Mouse (Mus musculus): ENCODE data around the gene Neb. TPM values are rescaled to one million over a fixed set of nuclear protein-coding genes. Genes with fewer than 3 reads are reported as not detected.
"Not testable (repeated sequence)": the region's sequence is repeated elsewhere in the genome, so short reads cannot be mapped to it uniquely, and the experiment has no call there.

Gene Neb
- polyA plus RNA-seq, 2 experiments: 0.13 to 0.18 TPM

GRCm38 (mm10) chr2:52153064-52153463 lies 225.2 kb downstream of the Neb start:
- ATAC-seq (ENCODE audit: insufficient read depth): no peak
- Histone ChIP-seq H3K4me2 (ENCODE audit: low read depth) (no peak overlapping the region), H3K4me1 (replicated peaks; ENCODE audit: control insufficient read depth in 2 of 2, insufficient read depth in 2 of 2, low read length in 1 of 2) (no peaks in the 10 kb centered on the region), H3K9me3 (ENCODE audit: control insufficient read depth, low read length) (no peaks in the 10 kb centered on the region), H3K9ac (replicated peaks) (no peak overlapping the region), H3K36me3 (replicated peaks; ENCODE audit: control insufficient read depth, insufficient read depth, low read depth) (no peaks in the 10 kb centered on the region), H3K27ac (no peak overlapping the region), H3K4me3 (ENCODE audit: insufficient read depth in 1 of 2, low read depth in 2 of 2, low read length in 2 of 2) (no peak overlapping the region), H3K27me3 (ENCODE audit: control insufficient read depth, insufficient read depth, low read length) (no peaks in the 10 kb centered on the region)
- 56% methylated on average over 3 of the region's 3 CpGs for WGBS (ENCODE audit: insufficient replicate concordance)
- no peak for DNase-seq (ENCODE audit: low read depth in 3 of 3, low spot score in 3 of 3)
- TF ChIP-seq EP300 (IDR thresholded peaks at IDR 0.05; ENCODE audit: low read depth) (no peak), CTCF (IDR thresholded peaks at IDR 0.05; ENCODE audit: low read depth) (no peak)

GRCm38 (mm10) chr2:52133351-52133750 lies 244.9 kb downstream of the Neb start:
- Histone ChIP-seq H3K9ac (replicated peaks) (no peak overlapping the region), H3K36me3 (replicated peaks; ENCODE audit: control insufficient read depth, insufficient read depth, low read depth) (no peaks in the 10 kb centered on the region; the same call in 1 of the 2 replicates), H3K27ac (no peak overlapping the region), H3K9me3 (ENCODE audit: control insufficient read depth, low read length) (no peaks in the 10 kb centered on the region), H3K27me3 (ENCODE audit: control insufficient read depth, insufficient read depth, low read length) (no peaks in the 10 kb centered on the region), H3K4me3 (ENCODE audit: insufficient read depth in 1 of 2, low read depth in 2 of 2, low read length in 2 of 2) (no peak overlapping the region), H3K4me2 (ENCODE audit: low read depth) (no peak overlapping the region), H3K4me1 (replicated peaks; ENCODE audit: control insufficient read depth in 2 of 2, insufficient read depth in 2 of 2, low read length in 1 of 2) (no peaks in the 10 kb centered on the region)
- no peak for DNase-seq (ENCODE audit: low read depth in 3 of 3, low spot score in 3 of 3)
- TF ChIP-seq EP300 (IDR thresholded peaks at IDR 0.05; ENCODE audit: low read depth): no peak
- no peak for TF ChIP-seq CTCF (IDR thresholded peaks at IDR 0.05; ENCODE audit: low read depth)
- no peak for ATAC-seq (ENCODE audit: insufficient read depth)
- WGBS (ENCODE audit: insufficient replicate concordance): 68% methylated on average over 2 of the region's 2 CpGs

- not testable (repeated sequence) for DNase-seq (ENCODE audit: low read depth in 3 of 3, low spot score in 3 of 3); H3K9ac ChIP-seq (replicated peaks); H3K9me3 ChIP-seq (ENCODE audit: control insufficient read depth, low read length); H3K4me3 ChIP-seq (ENCODE audit: insufficient read depth in 1 of 2, low read depth in 2 of 2, low read length in 2 of 2); ATAC-seq (ENCODE audit: insufficient read depth); H3K27me3 ChIP-seq (ENCODE audit: control insufficient read depth, insufficient read depth, low read length); H3K4me2 ChIP-seq (ENCODE audit: low read depth); H3K27ac ChIP-seq; H3K36me3 ChIP-seq (replicated peaks; ENCODE audit: control insufficient read depth, insufficient read depth, low read depth); H3K4me1 ChIP-seq (replicated peaks; ENCODE audit: control insufficient read depth in 2 of 2, insufficient read depth in 2 of 2, low read length in 1 of 2)
- WGBS (ENCODE audit: insufficient replicate concordance): 93% methylated on average over 20 of the region's 20 CpGs
Measured at GRCm38 (mm10) chr2:52131370-52131769, 246.9 kb downstream of the Neb start.

GRCm38 (mm10) chr2:52114086-52114485 lies 264.2 kb downstream of the Neb start:
- no peak for TF ChIP-seq EP300 (IDR thresholded peaks at IDR 0.05; ENCODE audit: low read depth)
- no peak for TF ChIP-seq CTCF (IDR thresholded peaks at IDR 0.05; ENCODE audit: low read depth)
- peaks cover 77% of the 10 kb centered on the region for H3K36me3 ChIP-seq (replicated peaks; ENCODE audit: control insufficient read depth, insufficient read depth, low read depth)
- 88% methylated on average over 1 of the region's 1 CpGs for WGBS (ENCODE audit: insufficient replicate concordance)

More at GRCm38 (mm10) chr2:52114086-52114485, 264.2 kb downstream of the Neb start:
- no peak for DNase-seq (ENCODE audit: low read depth in 3 of 3, low spot score in 3 of 3)
- Histone ChIP-seq H3K9me3 (ENCODE audit: control insufficient read depth, low read length) (no peaks in the 10 kb centered on the region), H3K4me2 (ENCODE audit: low read depth) (no peak overlapping the region), H3K9ac (replicated peaks) (no peak overlapping the region), H3K4me1 (replicated peaks; ENCODE audit: control insufficient read depth in 2 of 2, insufficient read depth in 2 of 2, low read length in 1 of 2) (no peaks in the 10 kb centered on the region), H3K4me3 (ENCODE audit: insufficient read depth in 1 of 2, low read depth in 2 of 2, low read length in 2 of 2) (no peak overlapping the region), H3K27ac (no peak overlapping the region), H3K27me3 (ENCODE audit: control insufficient read depth, insufficient read depth, low read length) (no peaks in the 10 kb centered on the region)
- ATAC-seq (ENCODE audit: insufficient read depth): no peak

Small RNA genes within 50 kb of the gene (microRNA-seq; reads per million reads assigned to microRNA genes)
- not detected for gene Gm22095

Other genes starting within 250 kb of the Neb start
- gene Arl5a, start 46.4 kb upstream of the Neb start, polyA plus RNA-seq (2012; rRNA removed): 12.9 and 18.2 TPM in 2 replicates
- gene Arl5a, start 46.4 kb upstream of the Neb start, polyA plus RNA-seq (2014; fragmentation: Nextera tagmentation; extraction: Ambion mirVana): 34.9 and 42.0 TPM in 2 replicates